Mouse (Mus musculus) forebrain, embryonic 10.5 days (tissue): ENCODE data around the gene Abcb8. TPM values are rescaled to one million over a fixed set of nuclear protein-coding genes. Genes with fewer than 3 reads are reported as not detected.
A peak's percentile ranks its signal among the peaks of the same experiment; 100 is the strongest.

ENCODE experiments used
- DNase-seq: peaks from one replicate; pipeline ENCODE4 v3.0.0-alpha.2; 2017; ENCODE audit warnings: low spot score; ENCODE audit errors: extremely low spot score
- H3K27ac ChIP-seq: fragments of 300-500 bp; sonication (generic); 2 replicates; pipeline ENCODE4 v1.5.1; 2016; ENCODE audit warnings: mild to moderate bottlenecking
- H3K27me3 ChIP-seq: fragments of 300-500 bp; sonication (generic); 2 replicates; pipeline ENCODE4 v1.6.1; 2016; ENCODE audit warnings: mild to moderate bottlenecking; ENCODE audit not compliant: poor library complexity, severe bottlenecking
- H3K36me3 ChIP-seq: fragments of 300-500 bp; sonication (generic); replicated peaks from 2 replicates; pipeline ENCODE4 v1.6.1; 2016; ENCODE audit warnings: mild to moderate bottlenecking, moderate library complexity
- H3K4me1 ChIP-seq: fragments of 300-500 bp; sonication (generic); 2 replicates; pipeline ENCODE4 v1.6.1; 2016
- H3K4me3 ChIP-seq: fragments of 300-500 bp; sonication (generic); 2 replicates; pipeline ENCODE4 v1.5.1; 2016; ENCODE audit warnings: mild to moderate bottlenecking, moderate library complexity
- H3K9me3 ChIP-seq: fragments of 300-500 bp; sonication (generic); 2 replicates; pipeline ENCODE4 v1.6.1; 2016; ENCODE audit warnings: mild to moderate bottlenecking, moderate library complexity
- WGBS: fragments of 180-500 bp; shearing (Covaris S2); methylation state at CpG from one replicate; pipeline ENCODE4 v1.1.7; 2016; 5-methylcytosine and 5-hydroxymethylcytosine counted together
- polyA plus RNA-seq: library from polyadenylated mRNA; unstranded; fragments of >200 nt; fragmentation: Nextera tagmentation; extraction: Ambion mirVana; gene quantifications from 2 replicates; pipeline ENCODE4 v1.2.1, GENCODE M21; 2016

Abcb8 gene
- polyA plus RNA-seq, result 57.1 and 61.8 TPM in 2 replicates

GRCm38 (mm10) chr5:24393392-24393997, at the start of gene Abcb8:
Abcb8 (plus strand) TSS chr5:24393663.
- Histone ChIP-seq H3K36me3 (peaks cover 4% of the 10 kb centered on the region), H3K4me3 (peak within 1 kb of the TSS; percentile 63), H3K27me3 (peaks cover 34% of the 10 kb centered on the region), H3K9me3 (no peaks in the 10 kb centered on the region), H3K4me1 (peaks cover 30% of the 10 kb centered on the region), H3K27ac (peak within 1 kb of the TSS; percentile 91)
- 18% methylated on average over 7 of the region's 7 CpGs for WGBS
- peak; percentile 81 for DNase-seq

- peak overlapping the region; percentile 85 for H3K27ac ChIP-seq
- 7% methylated on average over 2 of the region's 2 CpGs for WGBS
- peak overlapping the region; percentile 21 for H3K4me3 ChIP-seq
- peaks cover 63% of the 10 kb centered on the region for H3K4me1 ChIP-seq
- H3K9me3 ChIP-seq, result no peaks in the 10 kb centered on the region
- H3K27me3 ChIP-seq, result peaks cover 44% of the 10 kb centered on the region
- DNase-seq, result peak; percentile 68
- H3K36me3 ChIP-seq, result no peaks in the 10 kb centered on the region
Measured at GRCm38 (mm10) chr5:24343977-24344436, 49.5 kb upstream of the Abcb8 start.

DNA sequence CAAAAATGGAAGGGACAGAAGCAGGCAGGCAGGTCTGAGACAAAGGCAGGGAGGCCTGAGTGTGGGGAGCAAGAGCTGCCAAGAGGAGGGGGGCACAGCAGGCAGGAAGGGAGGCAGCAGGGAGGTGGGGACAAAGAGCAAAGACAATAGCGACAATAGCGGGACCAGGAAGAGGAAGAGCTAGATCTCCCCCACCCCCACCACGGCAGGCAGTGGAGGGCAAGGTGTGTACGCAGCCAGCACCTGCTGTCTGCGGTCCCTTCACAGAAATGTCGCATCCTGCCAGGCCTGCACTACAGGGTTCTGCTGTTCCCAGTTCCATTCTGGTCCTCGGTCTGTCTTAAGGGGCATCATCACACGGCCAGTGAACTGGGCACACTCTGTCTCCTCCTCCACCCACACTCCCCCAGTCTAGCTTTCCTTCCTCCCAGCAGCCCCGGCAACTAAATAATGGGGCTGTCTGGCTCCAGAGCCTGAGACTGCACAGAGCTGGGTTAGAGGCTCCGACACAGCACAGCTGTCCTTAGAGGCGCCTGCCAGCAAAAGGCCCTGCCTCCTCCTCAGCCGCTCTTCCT, 48.9 kb upstream of the Abcb8 start:
- Histone ChIP-seq H3K4me3 (peak overlapping the region; percentile 21), H3K27me3 (peaks cover 50% of the 10 kb centered on the region), H3K9me3 (no peaks in the 10 kb centered on the region), H3K36me3 (no peaks in the 10 kb centered on the region), H3K4me1 (peaks cover 69% of the 10 kb centered on the region), H3K27ac (peak overlapping the region; percentile 85)
- peak; percentile 28 for DNase-seq
- 11% methylated on average over 12 of the region's 12 CpGs for WGBS

DNA sequence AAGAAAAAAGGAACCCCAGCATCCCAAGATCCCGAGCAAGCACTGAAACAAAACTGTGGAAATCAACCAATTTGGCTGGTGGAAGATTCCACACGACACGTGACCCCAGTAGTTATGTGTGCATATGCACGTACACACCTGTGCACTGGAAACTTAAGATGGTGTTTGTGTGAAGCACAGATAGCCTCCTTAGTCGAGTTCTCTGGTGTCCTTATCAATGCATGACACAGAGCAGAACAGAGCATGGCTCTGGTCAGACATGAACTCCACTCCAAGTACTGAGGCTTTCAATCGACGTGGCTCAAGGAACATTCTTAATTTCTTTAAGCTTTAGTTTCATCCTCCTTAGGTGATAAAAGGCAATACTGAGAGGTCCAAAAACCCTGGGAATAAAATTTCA, 47.1 kb upstream of the Abcb8 start:
- Histone ChIP-seq H3K4me1 (peaks cover 86% of the 10 kb centered on the region), H3K27me3 (peaks cover 67% of the 10 kb centered on the region), H3K36me3 (no peaks in the 10 kb centered on the region), H3K4me3 (no peak overlapping the region), H3K27ac (no peak overlapping the region), H3K9me3 (no peaks in the 10 kb centered on the region)
- 88% methylated on average over 7 of the region's 7 CpGs for WGBS
- no peak for DNase-seq

DNA sequence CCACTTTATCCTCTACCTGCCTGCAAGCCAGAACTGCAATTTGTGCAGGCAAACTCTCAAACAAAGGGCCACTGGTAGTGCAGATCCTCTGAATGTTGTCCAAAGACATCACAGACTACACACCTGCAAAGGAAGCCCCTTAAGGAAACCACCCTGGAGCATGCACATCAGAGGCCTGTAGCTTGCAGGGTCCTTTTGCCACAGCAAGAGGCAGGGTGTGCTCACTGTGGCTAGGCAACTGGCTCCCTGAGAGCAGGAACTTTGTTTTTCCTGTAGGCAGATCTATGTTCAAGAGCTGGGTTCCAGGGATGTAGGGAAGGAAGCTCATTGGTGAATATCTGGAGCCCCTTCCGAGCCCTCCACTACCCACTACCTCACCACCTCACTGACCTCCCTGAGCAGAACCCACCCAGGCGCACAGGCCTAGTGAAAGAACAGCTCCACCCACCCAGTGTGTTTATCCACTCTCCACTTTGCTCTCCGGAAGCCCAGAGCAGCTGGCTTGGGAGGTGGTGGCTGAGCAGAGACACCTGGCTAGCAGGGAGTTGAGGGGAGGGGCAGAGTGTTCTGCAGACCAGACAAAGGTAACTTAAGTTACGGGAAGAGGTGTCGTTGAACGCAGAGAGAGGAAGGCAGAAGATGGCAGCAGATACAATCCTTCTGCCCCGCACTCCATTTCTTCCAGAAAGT, 46.1 kb upstream of the Abcb8 start:
- H3K9me3 ChIP-seq, result no peaks in the 10 kb centered on the region
- peaks cover 76% of the 10 kb centered on the region for H3K27me3 ChIP-seq
- no peaks in the 10 kb centered on the region for H3K36me3 ChIP-seq
- H3K4me1 ChIP-seq, result peaks cover 88% of the 10 kb centered on the region
- peak overlapping the region; percentile 59; the same call in 1 of the 2 replicates for H3K4me3 ChIP-seq
- no peak overlapping the region for H3K27ac ChIP-seq
- DNase-seq, result no peak
- 69% methylated on average over 7 of the region's 7 CpGs for WGBS

DNA sequence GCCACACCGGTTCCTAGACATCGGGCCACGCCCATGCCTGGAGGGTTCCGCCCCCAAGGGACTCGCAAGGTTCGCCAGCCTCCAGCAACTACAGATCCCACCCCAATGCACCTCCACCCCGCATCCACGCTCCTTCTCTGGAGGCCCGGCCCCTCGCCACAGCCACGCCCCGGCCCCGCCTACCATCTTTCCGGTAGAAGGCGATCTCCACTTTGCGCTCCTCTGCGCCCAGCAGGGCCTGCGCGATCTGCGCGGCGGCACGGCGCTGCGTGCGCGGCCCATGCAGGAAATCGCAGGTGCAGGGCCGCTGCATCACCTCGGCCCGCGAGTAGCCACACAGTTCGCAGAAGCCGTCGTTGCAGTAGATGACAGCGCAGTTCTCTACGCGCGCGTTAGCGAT, 45.3 kb upstream of the Abcb8 start:
- H3K27ac ChIP-seq, result peak overlapping the region; percentile 11
- peak; percentile 71 for DNase-seq
- peaks cover 84% of the 10 kb centered on the region for H3K27me3 ChIP-seq
- WGBS, result under 1% methylated on average over 41 of the region's 41 CpGs
- H3K4me1 ChIP-seq, result peaks cover 88% of the 10 kb centered on the region
- no peaks in the 10 kb centered on the region for H3K36me3 ChIP-seq
- no peaks in the 10 kb centered on the region for H3K9me3 ChIP-seq
- H3K4me3 ChIP-seq, result peak overlapping the region; percentile 59

DNA sequence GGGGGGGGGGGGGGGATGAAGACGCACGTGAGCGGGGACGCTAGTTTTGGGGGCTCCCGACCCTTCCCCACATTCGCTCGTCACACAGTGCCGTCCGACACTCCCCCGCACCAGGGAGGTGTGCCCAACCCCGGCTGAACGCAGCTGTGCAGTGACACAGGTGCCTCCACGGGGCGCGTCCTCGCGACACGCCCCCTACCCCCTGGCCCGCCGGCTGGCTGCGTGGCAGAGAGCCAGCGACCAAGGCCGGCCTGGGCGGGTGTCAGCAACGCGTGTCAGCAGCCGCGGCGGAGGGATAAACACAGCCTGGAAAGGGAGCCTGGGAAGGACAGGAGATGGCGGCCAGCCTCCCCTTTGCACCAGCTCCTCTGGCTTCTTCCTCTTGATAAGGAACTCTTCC, 44.9 kb upstream of the Abcb8 start:
- Histone ChIP-seq H3K27me3 (peaks cover 88% of the 10 kb centered on the region), H3K4me1 (peaks cover 88% of the 10 kb centered on the region), H3K27ac (peak overlapping the region; percentile 11), H3K36me3 (no peaks in the 10 kb centered on the region), H3K9me3 (no peaks in the 10 kb centered on the region), H3K4me3 (peak overlapping the region; percentile 59)
- DNase-seq, result no peak
- WGBS, result 1% methylated on average over 26 of the region's 30 CpGs

DNA sequence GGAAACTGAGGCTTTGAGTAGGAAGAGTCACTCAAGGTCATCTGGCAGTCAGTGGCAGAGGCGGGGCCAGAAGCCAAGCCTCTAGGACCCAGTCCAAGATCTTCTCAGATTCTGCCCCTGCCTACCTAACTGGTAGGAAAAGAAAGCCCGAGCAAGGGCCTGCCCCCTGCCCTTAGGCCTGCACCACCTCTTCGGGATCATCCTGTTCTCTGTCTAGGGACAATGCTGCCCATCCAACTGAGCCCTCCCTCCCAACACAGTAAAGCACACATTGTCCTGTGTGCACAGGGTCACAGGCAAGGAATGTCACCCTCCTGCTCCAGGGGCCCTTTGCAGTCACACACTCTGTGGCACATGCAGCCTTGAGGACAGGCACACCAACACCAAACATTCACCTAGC, 43.4 kb upstream of the Abcb8 start:
- H3K9me3 ChIP-seq, result no peaks in the 10 kb centered on the region
- peaks cover 98% of the 10 kb centered on the region for H3K27me3 ChIP-seq
- H3K27ac ChIP-seq, result no peak overlapping the region
- H3K4me1 ChIP-seq, result peaks cover 78% of the 10 kb centered on the region
- peak overlapping the region; percentile 77 for H3K4me3 ChIP-seq
- WGBS, result 49% methylated on average over 3 of the region's 3 CpGs
- DNase-seq, result no peak
- H3K36me3 ChIP-seq, result no peaks in the 10 kb centered on the region

GRCm38 (mm10) chr5:24350531-24351250, 42.8 kb upstream of the Abcb8 start:
- WGBS, result 35% methylated on average over 15 of the region's 15 CpGs
- Histone ChIP-seq H3K27me3 (peaks cover 93% of the 10 kb centered on the region), H3K9me3 (no peaks in the 10 kb centered on the region), H3K27ac (peak overlapping the region; percentile 86), H3K4me1 (peaks cover 72% of the 10 kb centered on the region), H3K36me3 (no peaks in the 10 kb centered on the region), H3K4me3 (peak overlapping the region; percentile 77)
- DNase-seq, result no peak

DNA sequence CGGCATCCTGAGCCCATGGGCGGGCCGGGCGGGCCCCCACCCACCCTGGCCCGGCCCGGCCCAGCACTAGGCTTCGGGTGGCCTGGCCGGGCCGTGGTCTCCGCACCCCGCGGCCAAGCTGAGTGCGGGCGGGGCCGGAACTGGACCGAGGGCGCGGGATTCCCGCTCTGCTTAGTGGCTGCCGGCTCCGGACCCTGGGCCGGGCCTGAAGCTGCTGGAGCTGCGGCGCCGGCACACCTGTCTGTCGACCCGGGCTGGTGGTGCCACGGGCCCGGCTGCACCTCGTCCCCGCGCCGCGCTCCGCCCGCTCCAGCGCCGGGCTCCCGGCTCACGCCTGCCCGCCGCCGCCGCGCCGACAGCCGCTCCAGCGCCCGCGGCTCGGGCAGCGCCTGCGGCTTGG, 42.2 kb upstream of the Abcb8 start, which contains the start of gene Kcnh2:
Kcnh2 (minus strand) TSS at position 327 of the 400 bp plus-strand sequence.
- peaks cover 87% of the 10 kb centered on the region for H3K27me3 ChIP-seq
- WGBS, result under 1% methylated on average over 51 of the region's 53 CpGs
- peaks cover 72% of the 10 kb centered on the region for H3K4me1 ChIP-seq
- H3K36me3 ChIP-seq, result no peaks in the 10 kb centered on the region
- no peaks in the 10 kb centered on the region for H3K9me3 ChIP-seq
- H3K27ac ChIP-seq, result peak within 1 kb of the TSS; percentile 86
- no peak for DNase-seq
- H3K4me3 ChIP-seq, result peak within 1 kb of the TSS; percentile 77

DNA sequence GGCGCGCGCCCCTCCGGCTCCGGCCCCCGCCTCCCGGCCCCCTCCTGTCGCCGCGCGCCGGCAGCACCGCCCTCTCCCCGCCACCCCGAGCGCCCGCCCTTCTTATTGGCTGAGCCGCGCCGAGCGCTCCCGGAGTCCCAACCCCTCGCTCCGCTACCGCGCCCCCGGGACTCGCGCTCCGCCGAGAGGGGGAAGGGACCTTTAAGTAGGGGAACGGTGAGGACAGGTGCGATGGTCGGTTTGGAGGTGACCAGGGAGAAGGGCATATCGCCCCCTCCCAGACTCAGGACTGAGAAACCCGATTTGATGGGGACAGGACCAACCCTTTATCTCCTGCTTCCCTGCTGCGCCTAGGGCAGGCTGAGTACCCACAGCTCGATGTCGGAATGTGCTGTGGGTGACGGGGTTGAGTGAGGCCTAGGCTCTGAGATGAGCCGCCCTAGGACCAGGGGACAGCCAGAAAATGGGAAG, 41.7 kb upstream of the Abcb8 start:
- 1% methylated on average over 41 of the region's 41 CpGs for WGBS
- DNase-seq, result peak; percentile 87
- H3K27me3 ChIP-seq, result peaks cover 83% of the 10 kb centered on the region
- H3K4me1 ChIP-seq, result peaks cover 72% of the 10 kb centered on the region
- H3K36me3 ChIP-seq, result no peaks in the 10 kb centered on the region
- peak overlapping the region; percentile 86 for H3K27ac ChIP-seq
- H3K9me3 ChIP-seq, result no peaks in the 10 kb centered on the region
- H3K4me3 ChIP-seq, result peak overlapping the region; percentile 77

DNA sequence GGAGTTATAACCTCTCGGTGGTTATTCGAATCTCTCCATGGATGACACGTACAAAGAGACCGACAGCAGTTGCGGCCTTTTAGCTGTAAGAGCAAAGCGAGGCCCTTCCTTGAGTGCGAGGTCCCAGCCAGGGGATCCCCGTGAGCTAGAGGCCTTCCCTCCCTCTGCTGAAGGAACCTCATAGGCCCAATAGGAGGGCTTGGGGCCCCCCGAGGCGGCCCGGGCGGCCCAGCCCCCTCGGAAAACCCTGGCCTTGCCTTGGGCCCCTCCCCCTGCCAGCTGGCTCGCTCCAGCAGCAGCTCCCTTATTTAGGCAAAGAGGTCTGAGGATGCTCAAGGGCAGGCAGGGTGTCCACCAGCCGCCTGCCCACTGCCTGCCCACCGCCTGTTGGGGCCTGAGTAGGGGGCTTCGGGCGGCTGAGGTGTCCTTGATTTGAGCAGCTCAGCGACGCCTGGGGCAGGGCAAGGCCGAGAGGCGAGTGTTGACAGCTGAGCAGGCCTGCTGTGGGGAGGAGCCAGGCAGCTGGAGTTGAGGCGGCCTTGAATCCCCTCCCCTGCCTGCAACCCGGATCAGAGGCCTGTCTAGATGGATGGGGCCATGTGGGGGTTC, 41.1 kb upstream of the Abcb8 start:
- Histone ChIP-seq H3K36me3 (no peaks in the 10 kb centered on the region), H3K4me1 (peaks cover 68% of the 10 kb centered on the region), H3K9me3 (no peaks in the 10 kb centered on the region), H3K4me3 (peak overlapping the region; percentile 77), H3K27ac (peak overlapping the region; percentile 86), H3K27me3 (peaks cover 76% of the 10 kb centered on the region)
- DNase-seq, result peak; percentile 60
- under 1% methylated on average over 24 of the region's 24 CpGs for WGBS
